Mouse (Mus musculus) embryonic fibroblast, embryonic 13.5 days (primary cell): ENCODE results near the gene Lman2l. TPM values are rescaled to one million over a fixed set of nuclear protein-coding genes. Genes with fewer than 3 reads are reported as not detected.

Experiments used
- H3K27ac ChIP-seq: 2 replicates; pipeline ENCODE4 v1.5.1; 2012; ENCODE audit warnings: low read length, control low read depth, inconsistent platforms; ENCODE audit not compliant: insufficient read depth
- H3K4me1 ChIP-seq: 2 replicates; pipeline ENCODE4 v1.6.1; 2011; ENCODE audit warnings: low read length; ENCODE audit not compliant: control insufficient read depth, insufficient read depth
- H3K4me3 ChIP-seq: 2 replicates; pipeline ENCODE4 v1.5.1; 2011; ENCODE audit warnings: mild to moderate bottlenecking, control low read depth, low read length; ENCODE audit not compliant: insufficient read depth
- CTCF ChIP-seq: IDR thresholded peaks from 2 replicates; pipeline ENCODE4 v1.5.1; 2011; ENCODE audit warnings: mild to moderate bottlenecking, control low read depth, low read length, moderate library complexity, borderline replicate concordance; ENCODE audit not compliant: insufficient read depth
- POLR2A ChIP-seq: IDR thresholded peaks from 2 replicates; pipeline ENCODE4 v1.6.1; 2011; ENCODE audit warnings: low read depth, mild to moderate bottlenecking, control low read depth, low read length, moderate library complexity
- polyA plus RNA-seq: library from polyadenylated mRNA; stranded (reverse); fragments of >200 nt; gene quantifications from 2 replicates; pipeline ENCODE4 v1.2.4, GENCODE M21; 2011; ENCODE audit warnings: low read depth; ENCODE audit not compliant: missing spikeins, insufficient read length

Gene Lman2l
- polyA plus RNA-seq, 1 experiment, result 25.9 TPM

- H3K4me3 ChIP-seq, result no peak overlapping the region
- no peak overlapping the region for H3K27ac ChIP-seq
- peaks cover 12% of the 10 kb centered on the region for H3K4me1 ChIP-seq
- no peak for TF ChIP-seq CTCF
- no peak for TF ChIP-seq POLR2A
Observed at GRCm38 (mm10) chr1:36461829-36462228, 16.8 kb upstream of the Lman2l start.

DNA sequence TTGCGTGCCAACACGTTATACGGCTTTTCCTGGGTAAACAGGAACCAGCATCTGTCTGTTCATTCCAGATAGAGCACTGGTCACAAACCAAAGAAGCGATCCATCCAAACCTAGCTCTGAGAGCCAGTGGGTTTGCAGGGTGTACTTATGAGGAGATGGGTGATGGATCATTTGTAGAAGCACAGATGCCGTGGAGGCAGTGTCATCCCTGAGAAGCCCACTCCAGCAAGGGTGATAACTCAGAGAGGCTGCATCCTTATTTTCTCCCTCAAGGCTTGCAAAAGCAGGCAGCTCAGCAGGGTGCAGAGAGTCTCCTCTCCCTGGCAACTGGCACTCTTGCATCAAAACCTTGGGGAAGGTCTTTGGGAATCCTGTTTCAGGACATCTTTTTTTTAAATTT, 13.1 kb upstream of the Lman2l start:
- TF ChIP-seq POLR2A, result no peak
- TF ChIP-seq CTCF, result no peak
- Histone ChIP-seq H3K4me3 (no peak overlapping the region), H3K27ac (peak overlapping the region; percentile 88), H3K4me1 (peaks cover 14% of the 10 kb centered on the region)

DNA sequence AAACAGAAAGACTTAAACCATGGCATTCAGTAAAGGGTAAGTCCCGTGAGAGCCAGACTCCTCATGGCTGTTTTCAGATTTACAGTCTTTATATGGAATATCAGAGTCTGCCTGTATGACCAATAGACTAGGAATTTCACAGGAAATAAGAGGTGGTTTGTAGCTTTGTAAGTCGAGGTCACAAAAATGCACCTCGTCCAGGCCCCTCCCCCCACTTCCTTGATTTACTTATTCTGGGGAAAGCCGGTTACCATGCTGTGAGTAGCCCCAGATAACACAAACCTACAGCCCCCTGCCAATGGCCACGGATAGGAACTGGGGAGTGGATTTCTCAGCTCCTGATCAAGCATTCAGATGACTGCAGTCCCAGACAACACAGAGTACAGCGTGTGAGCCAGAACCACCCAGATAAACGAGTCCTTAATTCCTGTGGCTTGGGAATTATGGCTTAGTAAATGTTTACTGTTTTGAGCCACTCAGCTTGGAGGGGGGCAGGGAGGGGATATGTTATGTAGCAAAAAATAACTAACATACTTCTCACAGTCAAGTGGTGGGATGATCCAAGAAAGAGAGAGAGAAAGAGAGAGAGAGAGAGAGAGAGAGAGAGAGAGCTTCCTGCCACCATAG, 12.4 kb upstream of the Lman2l start:
- peaks cover 14% of the 10 kb centered on the region for H3K4me1 ChIP-seq
- TF ChIP-seq CTCF (no peak), POLR2A (no peak)
- H3K4me3 ChIP-seq, result no peak overlapping the region
- H3K27ac ChIP-seq, result peak overlapping the region; percentile 88

DNA sequence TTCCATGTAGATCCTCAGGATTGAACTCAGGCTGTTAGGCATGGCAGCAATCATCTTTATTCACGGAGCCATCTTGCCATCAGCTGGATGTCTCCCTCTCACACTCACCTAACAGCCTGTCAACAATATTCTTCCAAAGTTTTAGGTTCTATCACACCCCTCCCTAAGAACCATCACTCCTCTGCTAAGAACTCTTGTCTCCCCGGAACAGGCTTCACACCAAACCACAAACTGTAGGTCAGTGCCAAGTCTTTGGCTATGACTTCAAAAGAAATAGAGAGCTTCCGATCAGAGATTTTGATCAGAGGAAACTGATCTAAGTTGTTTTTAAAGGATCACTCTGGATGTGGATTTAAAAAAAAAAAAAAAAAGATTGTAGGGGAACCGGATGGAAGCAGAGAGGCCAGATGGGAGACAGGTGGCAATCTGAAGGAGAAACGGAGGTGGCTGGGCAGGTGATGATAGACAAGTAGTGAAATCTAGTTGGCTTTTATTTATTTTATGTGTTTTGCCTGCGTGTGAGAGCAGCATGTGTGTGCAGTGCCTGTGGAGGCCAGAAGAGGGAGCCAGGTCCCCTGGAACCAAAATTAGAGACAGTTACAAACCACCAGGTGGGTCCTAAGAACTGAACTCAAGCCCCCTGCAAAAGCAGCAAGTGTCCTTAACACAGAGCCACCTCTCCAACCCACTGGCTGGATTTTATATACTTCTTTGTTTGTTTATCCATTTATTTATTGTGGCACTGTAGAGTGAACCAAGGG, 9.2 kb upstream of the Lman2l start:
- no peak overlapping the region for H3K27ac ChIP-seq
- TF ChIP-seq CTCF (0 out of 2 replicates have a peak, but pooled peaks have one; percentile 25), POLR2A (no peak)

GRCm38 (mm10) chr1:36446841-36447240, 1.8 kb upstream of the Lman2l start:
- peaks cover 5% of the 10 kb centered on the region for H3K4me1 ChIP-seq
- H3K27ac ChIP-seq, result no peak overlapping the region
- TF ChIP-seq POLR2A, result no peak
- no peak for TF ChIP-seq CTCF
- no peak overlapping the region for H3K4me3 ChIP-seq

More for the DNA sequence above, 9.2 kb upstream of the Lman2l start:
- Histone ChIP-seq H3K4me1 (peaks cover 14% of the 10 kb centered on the region), H3K4me3 (no peak overlapping the region)

DNA sequence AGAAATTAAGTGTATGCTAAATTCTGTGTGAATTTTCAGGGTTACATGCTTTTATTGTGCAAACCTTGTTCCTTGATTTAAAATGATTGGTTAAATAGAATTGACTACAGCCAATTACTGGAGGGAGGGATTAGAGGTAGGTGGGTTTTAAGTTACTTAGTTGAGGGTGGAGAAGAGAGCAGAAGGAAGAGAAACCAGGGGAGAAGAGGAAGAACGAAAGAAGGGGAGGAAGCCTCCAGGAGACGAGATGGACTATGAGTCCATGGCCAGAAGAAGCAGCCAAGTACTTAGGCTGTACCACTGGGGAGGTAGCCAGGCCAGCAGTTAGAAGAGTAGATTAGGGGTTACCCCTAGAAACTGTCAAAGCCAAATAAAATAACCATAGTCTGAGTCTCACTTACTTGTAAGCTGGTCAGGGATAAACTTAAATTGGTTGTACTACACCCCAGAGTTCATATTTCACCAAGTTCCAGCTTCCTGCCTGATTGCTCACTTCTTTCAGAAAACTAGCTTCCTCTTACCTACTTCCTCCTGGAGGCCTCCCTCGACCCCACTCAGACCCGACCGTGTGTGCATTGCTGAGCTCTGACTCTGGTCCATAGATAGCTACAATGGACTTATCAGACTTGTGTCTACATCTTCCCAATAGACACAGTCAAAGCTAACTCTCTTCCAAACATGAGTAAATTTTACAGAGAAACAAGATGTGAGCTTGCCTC, 1.2 kb upstream of the Lman2l start:
- no peak overlapping the region for H3K27ac ChIP-seq
- TF ChIP-seq POLR2A (no peak), CTCF (no peak)
- H3K4me3 ChIP-seq, result no peak overlapping the region
- peaks cover 5% of the 10 kb centered on the region for H3K4me1 ChIP-seq

DNA sequence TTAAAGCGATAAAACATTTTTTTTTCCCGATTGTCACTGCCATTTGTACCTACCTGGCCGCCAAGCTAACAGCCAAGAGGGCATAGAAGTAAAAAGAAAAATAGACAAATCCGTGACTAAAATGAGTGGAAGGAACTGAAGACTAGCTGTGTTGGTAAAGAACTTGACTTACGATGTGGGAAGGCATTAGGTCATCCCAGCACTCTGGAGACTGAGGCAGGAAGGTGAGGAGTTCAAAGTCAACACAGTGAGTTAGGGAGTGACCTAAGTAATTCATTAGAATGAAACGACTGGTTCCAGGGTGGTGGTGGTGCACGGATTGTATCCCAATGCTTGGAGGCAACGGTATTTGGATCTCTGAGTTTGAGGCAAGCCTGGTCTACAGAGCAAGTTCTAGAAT, 437 bp upstream of the Lman2l start:
- Histone ChIP-seq H3K4me3 (no peak overlapping the region), H3K27ac (0 out of 2 replicates have a peak overlapping the region, but pooled peaks have one; percentile 4), H3K4me1 (peaks cover 5% of the 10 kb centered on the region)
- TF ChIP-seq CTCF (no peak), POLR2A (no peak)

GRCm38 (mm10) chr1:36441101-36441500, 4.0 kb downstream of the Lman2l start:
- no peak for TF ChIP-seq CTCF
- no peak for TF ChIP-seq POLR2A
- Histone ChIP-seq H3K27ac (no peak overlapping the region), H3K4me3 (no peak overlapping the region), H3K4me1 (peaks cover 5% of the 10 kb centered on the region)

DNA sequence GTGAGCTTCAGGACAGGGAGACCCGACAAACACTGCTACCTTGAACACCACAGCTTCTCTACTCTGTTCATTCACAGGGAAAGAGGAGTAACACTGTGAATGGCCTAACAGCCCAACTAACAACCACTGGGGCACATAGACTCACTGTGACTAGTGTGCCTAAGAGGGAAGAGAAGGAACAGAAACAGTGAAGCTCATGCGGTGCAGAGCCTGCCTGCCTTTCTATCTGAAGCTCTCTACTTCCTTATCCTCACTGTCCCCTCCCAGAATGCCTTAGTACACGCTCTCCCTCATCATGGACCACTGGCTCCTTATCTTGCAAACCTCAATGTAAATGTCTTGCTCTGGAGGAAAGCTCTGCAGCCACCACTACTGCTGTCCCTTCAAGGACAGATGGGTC, 7.8 kb downstream of the Lman2l start:
- TF ChIP-seq POLR2A, result no peak
- TF ChIP-seq CTCF, result no peak
- Histone ChIP-seq H3K4me1 (peaks cover 3% of the 10 kb centered on the region; the same call in 1 of the 2 replicates), H3K27ac (no peak overlapping the region), H3K4me3 (no peak overlapping the region)

DNA sequence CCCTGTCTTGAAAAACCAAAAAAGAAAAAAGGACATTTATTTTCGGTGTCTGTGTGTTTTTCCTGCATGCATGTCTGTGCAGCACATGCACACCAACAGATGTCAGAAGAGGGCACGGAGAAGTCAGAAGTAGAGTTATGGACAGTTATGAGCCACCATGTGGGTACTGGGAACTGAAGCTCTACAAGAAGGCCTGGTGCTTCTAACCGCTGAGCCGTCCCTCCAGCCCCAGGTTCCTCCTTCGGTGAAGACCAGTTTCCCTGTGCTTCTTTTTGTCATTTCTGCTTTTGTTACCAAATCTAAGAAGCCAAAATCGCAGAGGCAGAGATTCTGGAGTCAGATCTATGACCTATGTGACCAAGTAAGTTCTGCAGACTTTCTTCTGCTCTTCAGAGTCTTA, 8.6 kb downstream of the Lman2l start:
- Histone ChIP-seq H3K4me1 (peaks cover 4% of the 10 kb centered on the region; the same call in 1 of the 2 replicates), H3K27ac (no peak overlapping the region), H3K4me3 (no peak overlapping the region)
- TF ChIP-seq POLR2A, result no peak
- TF ChIP-seq CTCF, result no peak
